31 mouse cellular contexts compared by ENCODE assay signal in genomic region chr13:85154746-85155145, GRCm38 (mm10). TPM values are rescaled to one million over a fixed set of nuclear protein-coding genes. Genes with fewer than 3 reads are reported as not detected.
DNase-seq lines count a peak whose midpoint lies in the region; ATAC-seq lines count a peak whose summit lies in the region.
"Had no signal": no experiment of that assay in that cellular context is flagged by ENCODE, and none has a peak within 500 bp of the region (broad histone marks: within the 10 kb centered on the region; RNA-seq: fewer than 3 reads in every experiment).

No protein-coding gene starts in this region.

- no peak overlapping the region for H3K4me2 ChIP-seq in midbrain, embryonic 11.5 days
- no peak overlapping the region for H3K4me2 ChIP-seq in midbrain, embryonic 15.5 days
- H3K4me2 ChIP-seq in neural tube, embryonic 12.5 days (replicated peaks): no peak overlapping the region
- no peak overlapping the region for H3K4me2 ChIP-seq in neural tube, embryonic 15.5 days
- H3K4me2 ChIP-seq: embryonic facial prominence, embryonic 13.5 days; forebrain, embryonic 12.5 days; forebrain, embryonic 15.5 days; heart, embryonic 13.5 days; hindbrain, embryonic 12.5 days had no signal

- no peaks in the 10 kb centered on the region for H3K27me3 ChIP-seq in midbrain, embryonic 11.5 days (ENCODE audit: control insufficient read depth, insufficient read depth, low read length)
- H3K27me3 ChIP-seq in midbrain, embryonic 15.5 days (replicated peaks): no peaks in the 10 kb centered on the region
- H3K27me3 ChIP-seq in neural tube, embryonic 12.5 days (replicated peaks): no peaks in the 10 kb centered on the region
- no peaks in the 10 kb centered on the region for H3K27me3 ChIP-seq in neural tube, embryonic 15.5 days (replicated peaks)
- H3K27me3 ChIP-seq: CH12.LX; embryonic facial prominence, embryonic 13.5 days; forebrain, embryonic 12.5 days; forebrain, embryonic 15.5 days; heart, embryonic 13.5 days; hindbrain, embryonic 12.5 days had no signal

- no peak overlapping the region for H3K4me3 ChIP-seq in midbrain, embryonic 11.5 days (ENCODE audit: low read depth, low read length)
- no peak overlapping the region for H3K4me3 ChIP-seq in midbrain, embryonic 15.5 days
- no peak overlapping the region for H3K4me3 ChIP-seq in neural tube, embryonic 12.5 days
- H3K4me3 ChIP-seq in neural tube, embryonic 15.5 days (replicated peaks): no peak overlapping the region
- H3K4me3 ChIP-seq: embryonic facial prominence, embryonic 10.5 days; embryonic facial prominence, embryonic 13.5 days; erythroblast, embryonic 14.5 days; forebrain, embryonic 12.5 days; forebrain, embryonic 15.5 days; heart, embryonic 13.5 days; hindbrain, embryonic 12.5 days had no signal

- no peak overlapping the region for H3K27ac ChIP-seq in midbrain, embryonic 11.5 days (ENCODE audit: low read depth, low read length)
- H3K27ac ChIP-seq in midbrain, embryonic 15.5 days: no peak overlapping the region
- no peak overlapping the region for H3K27ac ChIP-seq in neural tube, embryonic 12.5 days
- no peak overlapping the region for H3K27ac ChIP-seq in neural tube, embryonic 15.5 days (replicated peaks)
- H3K27ac ChIP-seq: embryonic facial prominence, embryonic 10.5 days; embryonic facial prominence, embryonic 13.5 days; forebrain, embryonic 12.5 days; forebrain, embryonic 15.5 days; heart, embryonic 13.5 days; hindbrain, embryonic 12.5 days had no signal

- H3K4me1 ChIP-seq in midbrain, embryonic 11.5 days (ENCODE audit: control insufficient read depth, insufficient read depth, low read length): no peaks in the 10 kb centered on the region
- no peaks in the 10 kb centered on the region for H3K4me1 ChIP-seq in midbrain, embryonic 15.5 days
- no peaks in the 10 kb centered on the region for H3K4me1 ChIP-seq in neural tube, embryonic 12.5 days
- no peaks in the 10 kb centered on the region for H3K4me1 ChIP-seq in neural tube, embryonic 15.5 days
- H3K4me1 ChIP-seq: embryonic facial prominence, embryonic 10.5 days; embryonic facial prominence, embryonic 13.5 days; forebrain, embryonic 12.5 days; forebrain, embryonic 15.5 days; heart, embryonic 13.5 days; hindbrain, embryonic 12.5 days had no signal

- no peak for DNase-seq in midbrain, embryonic 11.5 days (ENCODE audit: low spot score, missing footprints)
- DNase-seq in ZHBTc4 (ENCODE audit: low read depth, low spot score): peak; percentile 17
- DNase-seq in ovary, postnatal 14 days (ENCODE audit: low spot score): no peak
- DNase-seq in kidney, postnatal 14 days: no peak
- DNase-seq: adrenal gland, adult 8-10 months; adrenal gland, postnatal 25 days; B cell, adult 2 months; cerebellum, adult 11-12 months; cerebellum, adult 8-10 months; cerebellum, postnatal 10 days; cerebellum, postnatal 36 days; embryo, embryonic 11 days; gastrocnemius, postnatal 25 days; heart, adult 18-20 months; heart, postnatal 14 days; heart, postnatal 4 days had no signal

- ATAC-seq in midbrain, embryonic 11.5 days (ENCODE audit: low FRiP score): peak; percentile 38; the same call in 1 of the 2 replicates
- ATAC-seq in midbrain, embryonic 15.5 days (replicated peaks): no peak
- peak; percentile 82 for ATAC-seq in neural tube, embryonic 12.5 days (ENCODE audit: low FRiP score, low read depth)
- ATAC-seq in neural tube, embryonic 15.5 days (ENCODE audit: low FRiP score): no peak
- ATAC-seq: activated CD4-positive, CD25-positive, alpha-beta regulatory T cell, adult 4 months; forebrain, embryonic 15.5 days; hindbrain, embryonic 16.5 days; Patski had no signal

- H3K36me3 ChIP-seq in midbrain, embryonic 11.5 days (ENCODE audit: control insufficient read depth, insufficient read depth, low read length): no peaks in the 10 kb centered on the region
- no peaks in the 10 kb centered on the region for H3K36me3 ChIP-seq in midbrain, embryonic 15.5 days (replicated peaks)
- no peaks in the 10 kb centered on the region for H3K36me3 ChIP-seq in neural tube, embryonic 12.5 days
- no peaks in the 10 kb centered on the region for H3K36me3 ChIP-seq in neural tube, embryonic 15.5 days
- H3K36me3 ChIP-seq: embryonic facial prominence, embryonic 10.5 days; embryonic facial prominence, embryonic 13.5 days; forebrain, embryonic 12.5 days; forebrain, embryonic 15.5 days; G1E; heart, embryonic 13.5 days; hindbrain, embryonic 12.5 days had no signal

- 77% methylated on average over 6 of the region's 6 CpGs for WGBS in midbrain, embryonic 11.5 days
- 62% methylated on average over 6 of the region's 6 CpGs for WGBS in midbrain, embryonic 15.5 days
- WGBS in neural tube, embryonic 12.5 days: 64% methylated on average over 6 of the region's 6 CpGs
- 55% methylated on average over 6 of the region's 6 CpGs for WGBS in neural tube, embryonic 15.5 days

- H3K9ac ChIP-seq in midbrain, embryonic 11.5 days (ENCODE audit: low read length): no peak overlapping the region
- H3K9ac ChIP-seq in midbrain, embryonic 15.5 days: no peak overlapping the region
- no peak overlapping the region for H3K9ac ChIP-seq in neural tube, embryonic 12.5 days
- H3K9ac ChIP-seq in neural tube, embryonic 15.5 days (replicated peaks): no peak overlapping the region
- H3K9ac ChIP-seq: embryonic facial prominence, embryonic 13.5 days; forebrain, embryonic 12.5 days; forebrain, embryonic 15.5 days; heart, embryonic 13.5 days; hindbrain, embryonic 12.5 days had no signal

- no peaks in the 10 kb centered on the region for H3K9me3 ChIP-seq in midbrain, embryonic 11.5 days (ENCODE audit: control insufficient read depth, low read length)
- no peaks in the 10 kb centered on the region for H3K9me3 ChIP-seq in midbrain, embryonic 15.5 days
- no peaks in the 10 kb centered on the region for H3K9me3 ChIP-seq in neural tube, embryonic 12.5 days
- H3K9me3 ChIP-seq in neural tube, embryonic 15.5 days (replicated peaks): no peaks in the 10 kb centered on the region
- H3K9me3 ChIP-seq: embryonic facial prominence, embryonic 10.5 days; embryonic facial prominence, embryonic 13.5 days; forebrain, embryonic 12.5 days; forebrain, embryonic 15.5 days; G1E; heart, embryonic 13.5 days; hindbrain, embryonic 12.5 days had no signal

RNA-seq across cellular contexts. Expression of gene Ccnh, which starts 34.5 kb away (rescaled TPM):
- 113 and 119 TPM in 2 replicates for polyA plus RNA-seq in midbrain, embryonic 11.5 days (2014; fragmentation: Nextera tagmentation; extraction: Ambion mirVana)
- 76.8 and 82.7 TPM in 2 replicates for polyA plus RNA-seq in midbrain, embryonic 15.5 days (2015; fragmentation: Nextera tagmentation; extraction: Ambion mirVana)
- polyA plus RNA-seq in neural tube, embryonic 12.5 days (2016; fragmentation: Nextera tagmentation; extraction: Ambion mirVana): 99.9 and 107 TPM in 2 replicates
- polyA plus RNA-seq in neural tube, embryonic 15.5 days (2015; fragmentation: Nextera tagmentation; extraction: Ambion mirVana): 90.0 and 98.6 TPM in 2 replicates

Comparison
In these comparisons a context has a peak if more than half of its experiments do, and no peak if none do; other contexts are left out.
1. ATAC-seq: peak in midbrain, embryonic 11.5 days (single experiment) and neural tube, embryonic 12.5 days (single experiment); none in midbrain, embryonic 15.5 days (single experiment) and neural tube, embryonic 15.5 days (single experiment).